Mouse (Mus musculus) left cerebral cortex, postnatal 4 days (tissue): ENCODE data around the gene Orai1. TPM values are rescaled to one million over a fixed set of nuclear protein-coding genes. Genes with fewer than 3 reads are reported as not detected.

Experiments used
- DNase-seq: peaks from one replicate; pipeline ENCODE4 v3.0.0-alpha.2; 2022
- intact Hi-C: fragments of 180-260 bp; cut with DNase I; formaldehyde crosslinking; loops from one replicate; pipeline ENCODE4 v1.15.1; 2025
- total RNA-seq, 2 experiments: library from RNA; stranded (reverse); gene quantifications; 2 replicates each; pipeline ENCODE4 v1.2.3; 2021

Orai1 gene
- total RNA-seq, 2 experiments from 2014 or later = 13.2 to 14.2 TPM

DNA sequence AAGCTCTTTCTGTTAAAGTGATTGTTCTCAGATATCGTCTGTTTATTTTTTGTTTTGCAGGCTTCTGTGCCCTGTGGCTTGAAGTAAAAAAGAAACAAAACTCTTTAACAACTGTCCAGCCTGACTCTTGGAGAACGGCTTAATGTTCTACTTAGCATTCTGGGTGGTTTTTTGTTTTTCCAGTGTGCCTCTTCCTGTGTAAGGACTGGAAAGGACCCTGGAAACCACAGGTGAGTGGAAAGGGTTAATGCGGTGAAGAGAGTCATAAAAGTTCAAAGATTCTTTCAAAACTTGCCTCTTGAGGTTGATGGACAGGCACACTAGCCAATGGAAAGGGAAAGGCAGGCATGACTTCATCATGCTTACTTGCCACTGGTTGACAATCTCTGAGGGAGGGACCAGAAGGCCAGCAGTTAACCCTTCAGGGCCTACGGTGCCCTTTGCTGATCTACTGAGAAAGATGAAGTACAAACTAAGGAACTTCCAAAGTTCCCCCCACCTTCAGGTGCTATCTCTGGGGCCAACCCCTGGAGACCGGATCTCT lies 20.5 kb upstream of the Orai1 start:
- intact Hi-C loops = no loop called here
- peak; percentile 88 for DNase-seq

DNA sequence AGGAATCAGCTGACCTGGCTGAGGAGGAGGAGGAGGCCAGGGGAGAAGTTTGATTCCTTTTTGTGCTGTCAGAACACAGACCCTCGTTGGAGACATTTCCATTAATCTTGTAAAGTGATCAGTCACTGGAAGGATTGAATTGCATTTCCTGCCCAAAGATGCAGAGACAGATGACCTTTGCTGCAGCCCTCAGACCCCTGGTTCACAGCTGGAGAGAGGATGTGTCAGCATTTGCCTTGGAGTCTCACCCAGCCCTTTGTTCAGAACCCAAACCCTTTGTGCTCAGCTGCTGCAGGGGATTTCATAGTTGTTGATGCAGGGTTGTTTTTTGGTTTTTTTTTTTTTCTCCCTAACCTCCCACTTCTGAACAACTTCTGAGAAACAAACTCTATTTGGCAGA lies 20.0 kb upstream of the Orai1 start:
- intact Hi-C loops = no loop called here
- DNase-seq = no peak

DNA sequence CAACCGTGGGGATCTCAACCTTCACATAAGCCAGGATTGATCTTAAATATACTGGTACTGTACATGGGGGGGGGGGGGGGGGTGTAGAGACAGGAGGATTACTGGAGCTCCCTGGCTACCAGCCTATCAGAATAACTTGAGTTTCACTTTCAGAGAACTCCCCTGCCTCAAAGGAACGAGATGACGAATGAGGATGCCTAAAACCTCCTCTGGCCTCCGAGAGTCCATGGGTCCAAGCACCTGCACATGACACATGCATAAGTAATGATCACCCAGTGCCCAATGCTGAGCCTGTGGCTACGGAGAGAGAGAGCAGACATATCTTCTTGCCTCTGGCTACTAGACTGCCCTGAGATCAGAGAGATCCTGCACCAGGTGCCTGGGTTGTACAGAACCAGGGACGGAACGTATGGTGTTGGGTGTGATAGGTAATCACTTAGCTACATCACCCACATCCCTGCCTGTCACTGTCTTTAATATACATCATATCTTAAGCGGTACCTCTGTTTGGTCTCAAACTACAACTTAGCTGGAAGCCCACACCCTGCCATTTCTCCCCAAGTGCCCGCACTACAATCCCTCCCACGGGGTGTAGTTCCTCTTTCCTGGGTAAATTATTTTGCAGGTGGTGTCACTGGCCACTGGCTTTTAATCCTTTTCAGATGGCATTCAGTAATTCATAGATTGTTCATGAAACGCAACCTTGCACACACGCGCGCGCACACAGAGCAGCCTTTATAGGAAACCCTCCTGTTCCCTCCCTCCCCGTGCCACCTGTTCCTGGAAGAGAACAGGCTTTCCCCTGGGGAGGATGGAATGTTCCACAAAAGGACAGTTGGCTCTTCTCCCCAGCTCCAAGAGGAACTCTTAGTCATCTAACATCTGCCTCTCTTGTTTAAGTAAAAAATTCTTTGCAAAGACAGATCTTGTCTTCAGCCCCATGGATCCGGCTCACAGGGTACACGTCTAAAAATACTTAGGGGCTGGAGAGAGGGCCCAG lies 17.4 kb upstream of the Orai1 start:
- intact Hi-C loops = no loop called here
- no peak for DNase-seq

DNA sequence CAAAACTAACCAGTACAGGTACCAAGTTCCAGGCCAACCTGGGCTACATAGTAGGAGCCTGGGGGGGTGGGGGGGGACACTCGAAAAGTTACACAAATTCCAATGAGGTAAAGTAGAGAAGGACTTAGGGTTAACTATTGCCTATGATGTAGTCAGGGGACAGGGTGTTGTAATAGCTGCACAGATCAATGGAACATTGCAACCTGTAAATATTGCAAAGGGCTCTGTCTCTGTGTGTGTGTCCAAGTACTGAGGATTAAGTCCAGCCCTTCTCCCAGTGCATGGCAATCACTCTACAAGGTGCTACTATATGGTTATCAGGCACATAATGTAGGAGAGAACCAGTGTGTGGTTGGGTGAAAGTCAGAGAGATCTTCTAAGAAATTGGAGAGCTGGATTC lies 14.0 kb upstream of the Orai1 start:
- no peak for DNase-seq
- intact Hi-C loops = no loop called here

DNA sequence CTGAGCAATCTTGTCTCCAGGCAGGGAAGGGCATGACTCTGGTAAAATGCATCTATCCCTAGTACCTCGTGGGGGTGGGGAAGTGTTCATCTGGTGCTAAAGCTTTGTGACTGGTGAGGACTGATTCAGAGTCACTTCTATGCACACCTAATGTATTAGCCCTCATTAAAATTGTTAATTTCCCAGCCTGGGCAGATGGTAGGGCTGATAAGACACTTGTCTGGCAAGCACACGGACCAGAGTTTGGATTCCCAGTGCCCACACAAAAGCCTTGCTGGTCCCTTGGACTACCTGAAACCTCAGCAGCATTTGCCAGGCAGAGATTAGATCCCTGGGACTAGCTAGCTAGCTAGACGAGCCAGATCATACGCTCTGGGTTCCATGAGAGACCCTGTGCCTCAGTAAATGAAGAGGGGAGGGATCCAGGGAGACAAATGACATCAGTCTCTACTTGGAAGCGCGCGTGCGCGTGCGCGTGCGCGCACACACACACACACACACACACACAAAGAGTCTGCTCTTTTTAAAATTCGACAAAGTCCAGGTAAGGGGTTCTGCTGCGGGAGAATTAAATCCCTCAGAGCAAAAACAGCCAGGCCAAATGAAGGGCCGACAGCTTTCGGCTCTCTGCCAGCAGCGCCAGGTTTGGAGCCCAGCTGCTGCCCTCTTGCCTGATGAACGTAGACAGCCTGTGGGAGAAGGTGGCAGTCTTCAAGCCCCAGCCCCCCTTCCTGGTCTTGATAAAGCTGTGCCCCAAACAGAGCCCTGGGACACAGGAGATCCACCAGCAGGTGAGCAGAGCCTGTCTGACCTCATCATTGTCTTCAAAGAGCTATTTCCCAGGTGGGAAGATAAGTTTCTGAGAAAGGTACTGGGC lies 8.9 kb upstream of the Orai1 start:
- intact Hi-C loops = no loop called here
- DNase-seq = peak; percentile 80

DNA sequence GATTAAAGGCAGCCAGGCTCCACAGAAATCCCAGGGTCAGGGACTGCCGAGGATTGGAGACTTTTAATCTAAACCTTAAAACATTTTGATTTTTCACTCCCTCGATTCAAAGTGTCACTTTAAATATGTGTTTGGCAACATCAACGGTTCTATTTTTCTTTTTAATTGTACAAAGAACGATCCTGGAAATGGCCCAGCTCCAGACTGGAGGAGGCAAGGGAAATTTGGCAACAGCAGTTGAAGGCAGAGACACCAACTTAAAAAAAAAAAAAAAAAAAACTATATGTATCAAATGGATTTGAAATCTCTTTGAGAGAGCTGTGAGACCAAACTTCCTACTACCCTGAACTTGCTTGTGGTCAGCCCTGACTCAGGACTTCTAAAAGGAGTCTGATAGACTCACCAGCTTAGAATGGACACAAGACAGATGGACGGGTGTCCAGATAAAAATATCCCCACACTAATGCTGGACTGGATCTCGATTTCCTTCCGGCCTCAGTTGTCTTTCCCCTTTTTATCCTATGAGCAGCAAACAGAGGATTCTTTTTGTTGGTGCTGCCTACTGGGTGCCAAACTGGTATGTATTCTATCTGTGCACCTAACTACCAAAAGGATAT lies 5.9 kb upstream of the Orai1 start:
- intact Hi-C loops = no loop called here

DNA sequence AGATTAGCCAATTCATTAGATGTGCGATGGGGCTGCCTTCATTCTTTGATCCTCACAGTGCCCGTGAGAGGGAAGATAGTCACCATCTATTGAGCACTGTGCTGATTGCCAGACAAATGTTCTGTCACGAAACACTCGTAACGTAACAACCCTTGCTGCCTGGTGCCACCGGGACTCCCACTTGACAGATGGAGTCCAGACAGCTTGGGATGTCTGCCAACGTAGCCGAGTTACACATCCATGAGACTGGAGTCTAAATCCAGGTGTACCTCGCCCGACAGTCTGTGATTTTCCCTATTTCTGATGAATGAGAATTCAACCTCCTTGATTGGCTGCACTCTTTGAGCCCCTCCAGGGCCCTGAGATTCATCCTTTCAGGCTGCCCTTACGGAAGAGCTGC lies 5.0 kb upstream of the Orai1 start:
- intact Hi-C loops = no loop called here
- peak; percentile 75 for DNase-seq

More for the DNA sequence above, 5.9 kb upstream of the Orai1 start:
- no peak for DNase-seq

DNA sequence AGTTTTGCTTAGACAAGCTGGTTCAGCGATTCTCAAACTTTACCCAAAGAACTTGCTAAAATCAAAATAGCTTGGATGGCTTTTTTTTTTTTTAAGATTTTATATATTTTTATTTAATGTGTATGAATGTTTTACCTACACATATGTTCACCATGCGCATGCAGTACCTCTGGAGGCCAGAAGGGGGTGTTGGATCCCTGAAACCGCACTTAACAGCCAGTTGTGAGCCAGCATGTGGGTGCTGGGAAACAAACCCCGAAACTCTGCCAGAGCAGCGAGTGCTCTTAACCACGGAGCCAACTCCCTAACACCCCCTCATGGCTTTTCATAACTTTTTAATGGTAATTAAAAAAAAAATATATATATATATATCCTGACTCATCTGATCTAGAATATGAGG lies 4.1 kb upstream of the Orai1 start:
- no peak for DNase-seq
- intact Hi-C loops = no loop called here

DNA sequence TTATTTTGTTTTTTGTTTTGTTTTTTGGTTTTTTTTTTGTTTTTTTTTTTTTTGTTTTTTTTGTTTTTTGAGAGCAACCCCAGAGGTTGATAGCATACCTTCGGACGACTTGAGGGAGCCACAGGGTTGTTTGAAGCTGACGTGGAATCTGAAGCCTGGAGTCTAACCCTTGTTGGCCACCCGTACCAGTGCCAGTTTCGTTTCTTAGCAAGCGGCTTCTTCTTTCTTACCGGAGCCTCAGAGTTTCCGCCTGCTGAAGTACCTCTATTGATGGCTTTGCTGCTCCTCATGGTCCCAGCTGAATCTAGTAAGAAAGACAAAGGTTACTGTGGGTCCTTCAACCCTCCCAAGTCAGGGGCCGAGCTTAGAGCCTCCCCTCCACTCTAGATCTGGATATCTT lies 3.2 kb upstream of the Orai1 start:
- no peak for DNase-seq
- intact Hi-C loops = no loop called here

DNA sequence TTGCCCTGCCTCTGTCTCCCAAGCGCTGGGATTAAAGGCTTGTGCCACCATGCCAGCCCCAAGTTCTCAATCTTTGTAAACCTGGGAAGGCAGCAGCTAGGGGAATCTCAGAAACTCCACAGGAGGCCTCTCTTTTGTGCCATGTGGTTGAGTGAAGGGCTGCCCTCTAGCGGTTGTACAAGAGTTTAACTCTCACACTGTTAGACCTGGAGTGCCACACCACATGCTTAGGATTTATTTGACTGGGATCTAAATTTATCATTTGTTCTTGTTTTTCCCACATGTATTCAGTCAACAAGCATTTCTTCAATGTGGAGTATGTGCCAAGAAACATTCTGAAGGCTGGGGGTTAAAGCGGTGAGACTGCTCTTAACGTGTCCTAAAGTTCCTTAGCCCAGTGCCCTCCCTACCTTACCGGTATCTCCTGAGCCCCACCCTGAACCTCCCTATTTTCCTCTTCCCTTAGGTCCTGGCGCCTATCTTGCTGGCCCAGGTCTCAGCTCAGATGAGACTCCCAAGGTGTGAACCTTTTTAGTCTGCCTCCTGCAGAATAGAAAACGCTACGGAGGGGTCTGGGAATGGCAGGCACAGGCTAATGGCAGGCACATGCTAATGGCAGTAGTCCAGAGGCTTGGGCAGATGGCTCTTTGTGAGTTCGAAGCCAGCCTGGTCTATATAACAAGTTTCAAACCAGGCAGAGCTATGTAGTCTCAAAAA lies 1.1 kb upstream of the Orai1 start:
- DNase-seq = peak; percentile 76
- intact Hi-C loops = no loop called here

DNA sequence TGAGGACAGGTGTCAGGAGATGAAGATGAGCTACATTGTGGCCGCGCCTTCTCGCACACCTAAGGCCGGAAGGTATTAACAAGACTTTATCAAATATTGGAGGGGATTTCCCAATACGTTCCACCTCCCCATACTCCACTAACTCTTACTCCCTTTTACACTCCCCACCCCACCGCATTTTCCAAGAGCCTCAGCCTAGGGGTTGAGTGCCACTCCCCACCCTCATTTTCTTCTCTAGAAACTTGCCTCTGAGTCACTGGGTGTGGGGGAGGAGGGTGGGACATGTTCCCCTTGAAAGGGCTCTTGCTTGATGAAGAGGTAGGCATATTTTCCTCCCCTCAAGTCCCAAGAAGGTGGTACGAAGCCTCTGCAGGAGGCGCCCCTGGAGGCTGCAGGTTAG lies 1.0 kb downstream of the Orai1 start:
- intact Hi-C loops = no loop called here
- DNase-seq = no peak

DNA sequence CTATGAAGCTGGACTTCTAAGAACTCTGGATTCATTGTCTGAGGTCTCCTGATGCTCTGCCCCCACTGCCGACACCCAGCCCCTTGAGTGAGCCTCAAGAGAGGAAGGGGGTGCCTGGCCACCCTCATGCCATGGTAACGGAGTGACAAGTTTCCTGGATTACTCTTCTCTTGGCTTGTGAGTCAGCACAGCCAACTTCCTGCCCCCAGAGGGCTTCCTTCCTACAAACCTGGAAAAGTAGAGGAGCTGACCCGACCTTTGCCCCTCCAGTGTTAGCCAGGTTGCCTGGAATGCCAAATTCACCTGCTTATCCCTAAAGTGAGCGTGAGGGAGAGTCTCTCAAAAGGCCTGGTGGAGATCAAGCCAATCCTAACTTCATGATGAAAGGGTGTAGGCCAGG lies 2.6 kb downstream of the Orai1 start:
- no peak for DNase-seq
- intact Hi-C loops = no loop called here

DNA sequence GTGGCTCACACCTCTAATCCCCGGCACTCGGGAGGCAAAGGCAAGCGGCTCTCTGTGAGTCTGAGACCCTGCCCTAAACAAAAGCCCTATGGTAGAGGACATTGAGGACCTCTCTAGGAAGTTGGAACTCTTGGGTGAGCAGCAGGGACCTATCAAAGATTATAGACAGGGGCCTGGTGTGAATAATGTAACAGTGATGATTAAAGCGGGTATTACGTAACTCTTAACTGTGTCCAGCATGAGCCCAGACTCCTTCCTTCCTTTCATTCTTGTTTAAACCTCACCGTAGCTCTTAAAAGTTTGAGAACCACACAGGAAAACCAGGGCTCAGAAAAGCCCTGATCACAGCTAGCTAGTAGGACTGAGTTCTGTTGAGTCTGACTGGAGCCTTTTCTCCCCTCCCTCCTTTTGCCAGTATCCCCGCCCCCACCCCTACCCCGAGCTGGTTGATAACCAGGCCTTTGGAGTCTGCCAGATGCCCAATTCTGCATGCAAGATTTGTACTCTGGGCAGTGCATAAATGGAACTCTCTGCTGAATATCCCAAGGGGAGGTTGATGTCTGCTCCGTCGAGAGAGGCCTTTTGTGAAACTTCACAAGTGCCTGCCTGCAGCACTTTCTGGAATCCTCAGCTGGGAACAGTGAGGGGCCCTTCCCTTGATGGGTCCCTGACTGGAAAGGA lies 4.6 kb downstream of the Orai1 start:
- intact Hi-C loops = no loop called here
- DNase-seq = peak; percentile 77

DNA sequence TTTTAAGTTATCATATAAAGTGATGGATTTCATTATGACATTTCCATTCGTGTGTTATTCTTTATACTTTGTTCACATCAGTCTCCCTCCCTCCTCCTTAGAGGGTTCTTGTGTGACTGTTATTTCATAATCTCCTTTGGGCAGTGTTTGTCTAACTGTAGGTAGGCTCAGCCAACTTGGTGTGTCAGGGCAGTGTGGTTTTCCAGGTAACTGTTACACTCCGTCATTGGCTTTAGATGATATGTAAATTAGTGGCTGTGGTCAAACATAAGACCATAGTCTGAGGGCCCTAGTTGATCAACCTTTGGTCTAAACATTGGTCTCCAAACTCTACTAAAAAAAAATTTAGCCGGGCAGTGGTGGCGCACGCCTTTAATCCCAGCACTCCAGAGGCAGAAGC lies 5.6 kb downstream of the Orai1 start:
- DNase-seq = no peak
- intact Hi-C loops = no loop called here

DNA sequence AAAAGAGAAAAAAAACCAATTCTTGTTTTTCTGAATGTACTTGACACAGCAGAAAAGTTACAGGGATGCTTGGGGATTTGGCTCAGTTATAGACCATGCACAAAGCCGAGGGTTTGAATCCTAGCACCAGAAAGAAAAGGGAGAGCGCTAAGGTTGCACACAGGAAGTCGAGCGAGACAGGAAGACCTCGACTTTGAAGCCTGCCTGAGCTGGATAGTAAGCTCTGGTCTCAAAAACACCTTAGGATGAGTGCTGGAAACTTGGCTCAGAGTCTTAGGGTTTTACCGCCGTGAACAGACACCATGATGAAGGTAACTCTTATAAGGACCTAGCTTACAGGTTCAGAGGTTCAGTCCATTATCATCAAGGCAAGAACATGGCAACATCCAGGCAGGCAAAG lies 6.6 kb downstream of the Orai1 start:
- intact Hi-C loops = no loop called here

DNA sequence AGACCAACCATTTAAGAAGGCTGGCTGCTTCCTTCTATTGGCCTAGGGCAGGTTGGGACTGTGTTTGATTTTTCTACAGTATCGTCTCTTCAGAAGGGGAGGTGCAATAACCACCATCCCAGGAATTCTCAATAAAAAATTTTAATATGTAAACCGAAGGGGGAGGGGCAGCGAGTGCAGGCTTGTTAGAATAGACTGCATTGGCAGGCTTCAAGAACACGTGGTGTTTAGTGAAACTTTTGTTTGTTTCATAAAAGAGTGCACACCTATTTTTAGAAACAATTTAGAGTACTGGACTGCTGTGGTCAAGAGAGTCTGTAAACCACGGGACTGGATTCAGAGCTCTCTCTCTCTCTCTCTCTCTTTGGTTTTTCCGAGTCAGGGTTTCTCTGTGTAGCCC lies 8.2 kb downstream of the Orai1 start:
- intact Hi-C loops = no loop called here
- no peak for DNase-seq

More for the DNA sequence above, 6.6 kb downstream of the Orai1 start:
- DNase-seq = no peak

DNA sequence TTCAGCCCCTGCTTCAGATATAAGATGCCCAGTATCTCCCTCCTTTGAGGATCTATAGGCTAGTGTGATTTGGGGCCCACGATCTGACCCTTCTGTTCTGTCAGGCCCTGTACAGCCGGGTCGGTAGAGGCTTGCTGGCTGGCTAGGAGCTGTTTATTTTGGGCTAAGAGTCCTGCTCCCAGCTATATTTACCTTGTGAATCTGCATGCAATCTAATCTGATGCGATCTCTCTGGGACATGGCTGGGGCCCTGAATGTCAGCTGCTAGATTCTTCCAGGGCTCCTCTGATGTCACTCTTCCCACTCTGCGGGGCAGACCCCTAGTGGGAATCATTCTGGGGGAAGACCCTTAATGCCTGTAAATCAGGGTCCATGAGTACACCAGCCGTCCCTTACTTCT lies 9.4 kb downstream of the Orai1 start:
- intact Hi-C loops = no loop called here
- no peak for DNase-seq

DNA sequence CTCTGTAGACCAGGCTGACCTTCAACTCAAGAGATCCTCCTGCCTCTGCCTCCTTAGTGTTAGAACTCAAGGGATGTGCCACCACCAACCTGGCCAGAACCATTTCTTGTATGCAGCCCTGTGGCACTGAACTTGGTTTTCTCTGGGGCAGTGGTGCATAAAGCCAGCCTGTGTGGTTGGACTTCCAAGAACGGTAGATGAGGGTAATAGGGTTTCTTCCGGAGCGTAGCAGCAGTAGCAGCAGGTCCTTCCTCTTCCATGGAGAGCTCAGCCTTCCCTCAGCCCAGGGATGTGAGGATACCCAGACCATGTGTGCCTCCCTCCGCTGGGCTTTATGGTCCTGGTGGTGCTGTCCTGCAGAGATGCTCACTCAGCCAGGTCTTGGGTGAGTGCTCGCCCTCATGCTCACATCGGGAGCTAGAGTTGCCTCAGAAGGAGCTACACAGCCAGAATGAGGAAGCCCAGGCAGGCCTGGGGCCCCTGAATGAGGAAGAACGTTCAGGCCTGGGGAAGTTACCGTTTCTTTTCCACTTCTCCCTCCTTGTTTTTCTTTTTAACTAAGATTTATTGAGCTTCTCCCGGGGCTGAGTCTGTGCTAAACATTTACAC lies 10.2 kb downstream of the Orai1 start:
- intact Hi-C loops = no loop called here
- DNase-seq = no peak

DNA sequence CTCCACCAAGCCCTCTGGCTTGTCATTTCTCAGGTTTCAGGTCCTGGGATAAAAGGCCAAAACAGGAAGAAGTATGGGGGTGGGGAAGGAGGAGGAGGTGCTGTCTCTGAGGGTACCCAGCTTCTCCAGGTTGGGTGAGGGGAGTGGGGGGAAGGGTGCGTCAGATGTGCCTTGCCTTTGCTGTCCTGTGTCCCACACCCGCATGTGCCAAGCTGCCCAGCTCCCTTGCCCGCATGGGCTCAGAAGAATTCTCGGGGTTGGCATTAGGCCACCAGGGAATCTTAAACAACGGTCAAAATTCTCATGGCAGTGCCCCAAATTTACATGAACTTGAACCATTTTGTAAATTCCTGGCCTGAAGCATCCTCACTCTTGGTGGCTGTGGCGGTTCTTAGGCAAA lies 11.5 kb downstream of the Orai1 start:
- intact Hi-C loops = no loop called here
- DNase-seq = no peak
